Mouse (Mus musculus) sigmoid colon, adult 10 weeks (tissue): Measurements from ENCODE around the gene Gm20823. TPM values are rescaled to one million over a fixed set of nuclear protein-coding genes. Genes with fewer than 3 reads are reported as not detected.

ENCODE experiments used
- polyA plus RNA-seq: library from polyadenylated mRNA; stranded (reverse); fragments of 350-450 nt; fragmentation: Illumina TruSeq; extraction: RNeasy Lipid Tissue Mini Kit (QIAGEN cat#74804); gene quantifications from one replicate; pipeline ENCODE4 v1.2.3, GENCODE M21; 2014; ENCODE audit warnings: low read depth, low replicate concordance

The Gm20823 gene
- not detected for polyA plus RNA-seq

GRCm38 (mm10) chrY:62464745-62465144, at the start of gene Gm20823:
Gene Gm20823, minus strand, starts transcription at chrY:62464845.

